ENCODE assay signal across 15 mouse cellular contexts in the genomic region with DNA sequence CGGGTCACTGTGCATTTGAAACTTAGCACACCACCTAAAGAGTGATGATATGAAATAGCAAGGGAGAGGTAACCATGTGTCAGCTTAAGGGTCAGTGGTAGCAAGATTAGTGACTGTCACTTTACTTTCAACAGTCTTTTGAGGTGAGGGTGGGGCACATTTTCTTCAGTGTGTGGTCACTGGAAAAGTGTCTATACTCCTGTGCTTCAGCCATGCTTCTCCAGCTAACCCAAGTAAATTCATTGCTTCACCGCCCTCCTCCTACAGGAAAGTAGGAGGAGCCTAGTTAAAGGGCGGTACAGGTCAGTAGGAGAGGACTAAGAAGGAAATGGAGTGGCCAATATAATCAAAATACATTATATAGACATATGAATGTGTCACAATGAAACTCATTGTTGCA.
"Had no signal": no experiment of that assay in that cellular context is flagged by ENCODE, and none has a peak within 500 bp of the region (broad histone marks: within the 10 kb centered on the region; RNA-seq: fewer than 3 reads in every experiment).

No protein-coding gene starts in this region.

- H3K4me3 ChIP-seq: neural tube, embryonic 13.5 days; neural tube, embryonic 15.5 days; stomach, embryonic 15.5 days had no signal

- H3K27me3 ChIP-seq: neural tube, embryonic 13.5 days; neural tube, embryonic 15.5 days; stomach, embryonic 15.5 days had no signal

- H3K4me1 ChIP-seq: neural tube, embryonic 13.5 days; neural tube, embryonic 15.5 days; stomach, embryonic 15.5 days had no signal

- H3K27ac ChIP-seq: neural tube, embryonic 13.5 days; neural tube, embryonic 15.5 days; stomach, embryonic 15.5 days; stomach, postnatal 0 days had no signal

- H3K9ac ChIP-seq: neural tube, embryonic 13.5 days; neural tube, embryonic 15.5 days; stomach, embryonic 15.5 days had no signal

- DNase-seq: retina, postnatal 1 day; right cerebral cortex, adult 18-20 months; right cerebral cortex, postnatal 14 days; right cerebral cortex, postnatal 25 days; right cerebral cortex, postnatal 4 days; spleen, adult 18-20 months; thymus, adult 18-20 months; thymus, adult 2 months; thymus, postnatal 25 days; thymus, postnatal 36 days; thymus, postnatal 4 days had no signal

- H3K36me3 ChIP-seq: neural tube, embryonic 13.5 days; neural tube, embryonic 15.5 days; stomach, embryonic 15.5 days had no signal

- H3K4me2 ChIP-seq: neural tube, embryonic 13.5 days; neural tube, embryonic 15.5 days; stomach, embryonic 15.5 days had no signal

- H3K9me3 ChIP-seq: neural tube, embryonic 13.5 days; neural tube, embryonic 15.5 days; stomach, embryonic 15.5 days had no signal
